Mouse (Mus musculus) cortical plate, adult 2 months (tissue): ENCODE measurements around the gene Gm3115.
"Not testable (repeated sequence)": the region's sequence is repeated elsewhere in the genome, so short reads cannot be mapped to it uniquely, and the experiment has no call there.

Experiments
- CTCF ChIP-seq: fragments of 200-500 bp; IDR thresholded peaks from 2 replicates; pipeline ENCODE4 v1.5.1; 2011; ENCODE audit warnings: mild to moderate bottlenecking, control low read depth, low read length; ENCODE audit not compliant: insufficient read depth; ENCODE audit errors: extremely low read depth
- POLR2A ChIP-seq: fragments of 200-500 bp; IDR thresholded peaks from 2 replicates; pipeline ENCODE4 v1.6.1; 2011; ENCODE audit warnings: mild to moderate bottlenecking, low read length, control low read depth; ENCODE audit not compliant: insufficient read depth; ENCODE audit errors: extremely low read depth

- not testable (repeated sequence) for TF ChIP-seq CTCF, POLR2A
These were observed 26.5 kb downstream of the Gm3115 start, which contains the start of gene Gm8108 for GRCm38 (mm10) chr14:4110426-4110825.
